Comparison of ENCODE assay signal across 30 mouse cellular contexts in genomic region chr17:45542129-45542528, GRCm38 (mm10). TPM values are rescaled to one million over a fixed set of nuclear protein-coding genes. Genes with fewer than 3 reads are reported as not detected.
"Had no signal": no experiment of that assay in that cellular context is flagged by ENCODE, and none has a peak within 500 bp of the region (broad histone marks: within the 10 kb centered on the region; RNA-seq: fewer than 3 reads in every experiment).

No protein-coding gene starts in this region.

- H3K27ac ChIP-seq: gastrocnemius, adult 2 months; heart, adult 2 months; heart, embryonic 13.5 days; heart, embryonic 15.5 days; hindbrain, embryonic 10.5 days; hindbrain, embryonic 12.5 days; hindbrain, embryonic 14.5 days; intestine, embryonic 15.5 days; left cerebral cortex, adult 2 months; limb, embryonic 10.5 days; limb, embryonic 12.5 days; liver, embryonic 13.5 days had no signal

- DNase-seq: gastrocnemius, adult 2 months; gastrocnemius, postnatal 10 days; gastrocnemius, postnatal 25 days; heart, adult 2 months; heart, postnatal 4 days; kidney, adult 18-20 months; kidney, adult 8-10 months; kidney, postnatal 10 days; kidney, postnatal 25 days; kidney, postnatal 4 days; layer of hippocampus, adult 9-11 months; liver; liver, embryonic 13.5 days had no signal

- H3K4me2 ChIP-seq: heart, embryonic 11.5 days; heart, embryonic 13.5 days; heart, embryonic 15.5 days; hindbrain, embryonic 12.5 days; hindbrain, embryonic 14.5 days; intestine, embryonic 15.5 days; limb, embryonic 12.5 days; liver, embryonic 11.5 days; liver, embryonic 13.5 days had no signal

- H3K4me3 ChIP-seq: gastrocnemius, adult 2 months; heart, adult 2 months; heart, embryonic 13.5 days; heart, embryonic 15.5 days; hindbrain, embryonic 10.5 days; hindbrain, embryonic 12.5 days; intestine, embryonic 15.5 days; left cerebral cortex, adult 2 months; limb, embryonic 10.5 days; limb, embryonic 12.5 days; liver, embryonic 13.5 days had no signal

- H3K9ac ChIP-seq: heart, embryonic 13.5 days; heart, embryonic 15.5 days; hindbrain, embryonic 12.5 days; hindbrain, embryonic 14.5 days; intestine, embryonic 15.5 days; limb, embryonic 12.5 days; liver, embryonic 13.5 days had no signal

- H3K9me3 ChIP-seq: heart, embryonic 13.5 days; heart, embryonic 15.5 days; hindbrain, embryonic 10.5 days; hindbrain, embryonic 12.5 days; intestine, embryonic 15.5 days; limb, embryonic 10.5 days; limb, embryonic 12.5 days; liver, embryonic 13.5 days had no signal

- H3K36me3 ChIP-seq: heart, embryonic 13.5 days; heart, embryonic 15.5 days; intestine, embryonic 15.5 days; liver, embryonic 13.5 days had no signal

- ATAC-seq: inflammation-experienced regulatory T-cells, adult 6 months; intestine, embryonic 15.5 days; intestine, postnatal 0 days had no signal

RNA-seq across cellular contexts. Expression of gene Tmem151b, which starts 7.3 kb away (rescaled TPM):
- total RNA-seq: gastrocnemius, adult 2 months; gastrocnemius, postnatal 25 days; granulocyte monocyte progenitor cell, adult 5-6 weeks had no signal

RNA-seq across cellular contexts. Expression of gene Tcte1, which starts 18.9 kb away (rescaled TPM):
- total RNA-seq: gastrocnemius, adult 2 months; gastrocnemius, postnatal 10 days; gastrocnemius, postnatal 25 days; gastrocnemius, postnatal 4 days; granulocyte monocyte progenitor cell, adult 5-6 weeks; heart, adult 2 months; heart, postnatal 25 days; heart, postnatal 4 days had no signal
- polyA plus RNA-seq: heart, postnatal 0 days; inflammation-experienced regulatory T-cells, adult 6 months; intestine, postnatal 0 days; liver, embryonic 13.5 days had no signal
